Mouse (Mus musculus) heart, adult 2 months (tissue): ENCODE measurements around the gene Hmx1. TPM values are rescaled to one million over a fixed set of nuclear protein-coding genes. Genes with fewer than 3 reads are reported as not detected.

Source experiments
- DNase-seq, 2 experiments: peaks; one replicate each; pipeline ENCODE4 v3.0.0; 2021
- H3K27ac ChIP-seq: fragments of 200-600 bp; 2 replicates; pipeline ENCODE4 v1.8.1; 2022
- H3K27me3 ChIP-seq: fragments of 200-500 bp; 2 replicates; pipeline ENCODE4 v1.6.1; 2012; ENCODE audit warnings: mild to moderate bottlenecking, low read length, inconsistent platforms, mixed read lengths; ENCODE audit not compliant: control insufficient read depth, insufficient read depth
- H3K36me3 ChIP-seq: fragments of 200-500 bp; 2 replicates; pipeline ENCODE4 v1.6.1; 2012; ENCODE audit warnings: low read length, inconsistent platforms; ENCODE audit not compliant: control insufficient read depth, insufficient read depth
- H3K4me1 ChIP-seq: fragments of 200-500 bp; 2 replicates; pipeline ENCODE4 v1.6.1; 2011; ENCODE audit warnings: low read length; ENCODE audit not compliant: control insufficient read depth, insufficient read depth
- H3K4me3 ChIP-seq: fragments of 200-600 bp; 2 replicates; pipeline ENCODE4 v1.8.1; 2022
- H3K79me2 ChIP-seq: fragments of 200-500 bp; replicated peaks from 2 replicates; pipeline ENCODE4 v1.6.1; 2012; ENCODE audit warnings: mild to moderate bottlenecking, inconsistent platforms, low read length, moderate library complexity, mixed read lengths; ENCODE audit not compliant: control insufficient read depth, insufficient read depth
- H3K9ac ChIP-seq: fragments of 200-500 bp; 2 replicates; pipeline ENCODE4 v1.6.1; 2012; ENCODE audit warnings: low read depth, mild to moderate bottlenecking, control low read depth, inconsistent platforms, low read length, mixed read lengths
- CTCF ChIP-seq: fragments of 200-600 bp; IDR thresholded peaks from 2 replicates; pipeline ENCODE4 v1.8.1; 2022; ENCODE audit warnings: antibody characterized with exemption, mild to moderate bottlenecking, moderate library complexity
- EP300 ChIP-seq: fragments of 200-500 bp; IDR thresholded peaks from 2 replicates; pipeline ENCODE4 v1.6.1; 2011; ENCODE audit warnings: low read depth, low read length, control low read depth; ENCODE audit not compliant: insufficient read depth
- POLR2A ChIP-seq: fragments of 200-500 bp; IDR thresholded peaks from 2 replicates; pipeline ENCODE4 v1.6.1; 2011; ENCODE audit warnings: mild to moderate bottlenecking, low read depth, low read length, control low read depth; ENCODE audit not compliant: insufficient read depth
- WGBS: fragments of 180-500 bp; shearing (Covaris S2); methylation state at CpG from one replicate; pipeline ENCODE4 v1.1.7; 2018; 5-methylcytosine and 5-hydroxymethylcytosine counted together
- intact Hi-C: fragments of 180-260 bp; cut with DNase I; formaldehyde crosslinking; loops from one replicate; pipeline ENCODE4 v1.15.1; 2025
- polyA plus RNA-seq: library from polyadenylated mRNA; depleted of rRNA; stranded (reverse); fragments of >200 nt; gene quantifications from 2 replicates; pipeline ENCODE4 v1.2.3, GENCODE M21; 2012; rRNA removed
- total RNA-seq, 2 experiments: library from RNA; stranded (reverse); gene quantifications; 2 replicates each; pipeline ENCODE4 v1.2.3; 2021

The Hmx1 gene
- total and polyA plus RNA-seq, 3 experiments = not detected

- no peak overlapping the region for H3K27ac ChIP-seq
- no peaks in the 10 kb centered on the region for H3K79me2 ChIP-seq
- TF ChIP-seq POLR2A (no peak), CTCF (no peak), EP300 (no peak)
- no peak overlapping the region for H3K4me3 ChIP-seq
- WGBS = 55% methylated on average over 9 of the region's 9 CpGs
- H3K27me3 ChIP-seq = no peaks in the 10 kb centered on the region; the same call in 1 of the 2 replicates
- DNase-seq = no peak
- intact Hi-C loops = no loop called here
- no peaks in the 10 kb centered on the region for H3K4me1 ChIP-seq
- H3K36me3 ChIP-seq = no peaks in the 10 kb centered on the region
- no peak overlapping the region for H3K9ac ChIP-seq
Observed at GRCm38 (mm10) chr5:35441411-35441810, 52.5 kb downstream of the Hmx1 start.

GRCm38 (mm10) chr5:35444731-35445130, 55.8 kb downstream of the Hmx1 start:
- Histone ChIP-seq H3K4me1 (no peaks in the 10 kb centered on the region), H3K4me3 (no peak overlapping the region), H3K79me2 (no peaks in the 10 kb centered on the region), H3K27me3 (peaks cover 5% of the 10 kb centered on the region; the same call in 1 of the 2 replicates), H3K36me3 (no peaks in the 10 kb centered on the region), H3K9ac (no peak overlapping the region), H3K27ac (no peak overlapping the region)
- no peak for TF ChIP-seq EP300
- no peak for TF ChIP-seq CTCF
- no peak for TF ChIP-seq POLR2A
- intact Hi-C loops = no loop called here
- DNase-seq = no peak
- WGBS = 86% methylated on average over 12 of the region's 12 CpGs

GRCm38 (mm10) chr5:35447656-35448443, 58.9 kb downstream of the Hmx1 start:
- peaks cover 5% of the 10 kb centered on the region; the same call in 1 of the 2 replicates for H3K27me3 ChIP-seq
- no peak for DNase-seq
- no peak for TF ChIP-seq POLR2A
- no peak for TF ChIP-seq EP300
- TF ChIP-seq CTCF = no peak
- H3K79me2 ChIP-seq = no peaks in the 10 kb centered on the region
- WGBS = 20% methylated on average over 27 of the region's 27 CpGs
- intact Hi-C loops = no loop called here
- no peaks in the 10 kb centered on the region for H3K4me1 ChIP-seq
- H3K9ac ChIP-seq = no peak overlapping the region
- H3K36me3 ChIP-seq = no peaks in the 10 kb centered on the region
- H3K4me3 ChIP-seq = no peak overlapping the region
- H3K27ac ChIP-seq = no peak overlapping the region

Other genes starting within 250 kb of the Hmx1 start
- gene Adra2c, start 110.8 kb upstream of the Hmx1 start, total RNA-seq = under 1 TPM; 0.43 to 0.52 TPM
- 0.23 and 0.43 TPM in 2 replicates for gene Adra2c, start 110.8 kb upstream of the Hmx1 start, polyA plus RNA-seq
- under 1 TPM; 0.39 to 0.50 TPM for gene Cpz, start 136.6 kb downstream of the Hmx1 start, total RNA-seq
- 2.2 and 2.3 TPM in 2 replicates for gene Cpz, start 136.6 kb downstream of the Hmx1 start, polyA plus RNA-seq
- gene Trmt44, start 186.0 kb downstream of the Hmx1 start, total RNA-seq = 1 to 10 TPM; 1.9 to 2.0 TPM
- gene Trmt44, start 186.0 kb downstream of the Hmx1 start, polyA plus RNA-seq = 1.7 and 2.0 TPM in 2 replicates
- 10 to 100 TPM; 21.8 to 28.3 TPM for gene Acox3, start 193.9 kb downstream of the Hmx1 start, total RNA-seq
- gene Acox3, start 193.9 kb downstream of the Hmx1 start, polyA plus RNA-seq = 22.5 and 25.5 TPM in 2 replicates